Mouse (Mus musculus) granulocyte monocyte progenitor cell, adult 5-6 weeks (primary cell): Measurements from ENCODE around the gene Shank2. TPM values are rescaled to one million over a fixed set of nuclear protein-coding genes. Genes with fewer than 3 reads are reported as not detected.

Experiments used
- ATAC-seq: replicated peaks from 2 replicates; pipeline ENCODE4 v1.8.0; 2016; ENCODE audit warnings: mild to moderate bottlenecking, moderate TSS enrichment, inconsistent platforms; ENCODE audit not compliant: poor library complexity, severe bottlenecking
- total RNA-seq, 2 experiments: library from RNA; stranded (forward) in 1 of 2; stranded (reverse) in 1 of 2; fragments of 200-712, 200-1000 nt in 1 of 2; fragments of >200 nt in 1 of 2; fragmentation: Nextera tagmentation in 1 of 2; gene quantifications; 2 replicates each; pipeline ENCODE4 v1.2.3; 2014 to 2017

Gene Shank2
- total RNA-seq, 2 experiments from 2014 or later = not detected

GRCm38 (mm10) chr7:144153682-144154081, 152.0 kb downstream of the Shank2 start:
- no peak for ATAC-seq

- ATAC-seq = no peak
These were observed 156.2 kb downstream of the Shank2 start for GRCm38 (mm10) chr7:144157936-144158335.

GRCm38 (mm10) chr7:144159556-144159955, 157.8 kb downstream of the Shank2 start:
- ATAC-seq = no peak

- no peak for ATAC-seq
These were observed 158.3 kb downstream of the Shank2 start for GRCm38 (mm10) chr7:144160066-144160465.

GRCm38 (mm10) chr7:144160646-144161249, 159.0 kb downstream of the Shank2 start:
- no peak for ATAC-seq

- no peak for ATAC-seq
These were observed 168.5 kb downstream of the Shank2 start for GRCm38 (mm10) chr7:144170272-144170671.

GRCm38 (mm10) chr7:144170686-144171085, 169.0 kb downstream of the Shank2 start:
- no peak for ATAC-seq

- ATAC-seq = no peak
These were observed 172.1 kb downstream of the Shank2 start for GRCm38 (mm10) chr7:144173869-144174268.

- no peak for ATAC-seq
These were observed 172.6 kb downstream of the Shank2 start for GRCm38 (mm10) chr7:144174329-144174728.

GRCm38 (mm10) chr7:144175025-144175424, 173.3 kb downstream of the Shank2 start:
- ATAC-seq = no peak

- ATAC-seq = no peak
These were observed 173.9 kb downstream of the Shank2 start for GRCm38 (mm10) chr7:144175481-144176233.

- ATAC-seq = no peak
These were observed 174.6 kb downstream of the Shank2 start for GRCm38 (mm10) chr7:144176234-144176730.

GRCm38 (mm10) chr7:144179436-144179835, 177.7 kb downstream of the Shank2 start:
- no peak for ATAC-seq

- ATAC-seq = peak; percentile 62
These were observed 179.2 kb downstream of the Shank2 start for GRCm38 (mm10) chr7:144180885-144181284.

GRCm38 (mm10) chr7:144187869-144188430, 186.2 kb downstream of the Shank2 start:
- no peak for ATAC-seq

GRCm38 (mm10) chr7:144189446-144189845, 187.7 kb downstream of the Shank2 start:
- no peak for ATAC-seq

- no peak for ATAC-seq
These were observed 196.8 kb downstream of the Shank2 start for GRCm38 (mm10) chr7:144198491-144198890.

- no peak for ATAC-seq
These were observed 200.4 kb downstream of the Shank2 start for GRCm38 (mm10) chr7:144202017-144202682.

GRCm38 (mm10) chr7:144204290-144204689, 202.6 kb downstream of the Shank2 start:
- ATAC-seq = no peak

GRCm38 (mm10) chr7:144205161-144205560, 203.4 kb downstream of the Shank2 start:
- ATAC-seq = no peak

GRCm38 (mm10) chr7:144205837-144206236, 204.1 kb downstream of the Shank2 start:
- ATAC-seq = no peak
